In genomic region chr12:90915929-90916713, GRCm38 (mm10) we compare ENCODE assay signal across 7 mouse cellular contexts.
DNase-seq lines count a peak whose midpoint lies in the region; ATAC-seq lines count a peak whose summit lies in the region.

No protein-coding gene starts in this region.

- no peaks in the 10 kb centered on the region for H3K36me3 ChIP-seq in neural tube, embryonic 11.5 days (ENCODE audit: control insufficient read depth, insufficient read depth, low read length)
- H3K36me3 ChIP-seq in midbrain, embryonic 14.5 days (ENCODE audit: control insufficient read depth, insufficient read depth, low read length): no peaks in the 10 kb centered on the region

- WGBS in neural tube, embryonic 11.5 days: 48% methylated on average over 11 of the region's 11 CpGs
- 65% methylated on average over 11 of the region's 11 CpGs for WGBS in midbrain, embryonic 14.5 days

- H3K9me3 ChIP-seq in neural tube, embryonic 11.5 days (ENCODE audit: control insufficient read depth, low read length): no peaks in the 10 kb centered on the region
- H3K9me3 ChIP-seq in midbrain, embryonic 14.5 days (ENCODE audit: control insufficient read depth, low read length): no peaks in the 10 kb centered on the region

- H3K9ac ChIP-seq in neural tube, embryonic 11.5 days (ENCODE audit: low read length): no peak overlapping the region
- H3K9ac ChIP-seq in midbrain, embryonic 14.5 days (replicated peaks; ENCODE audit: low read length): no peak overlapping the region

- H3K4me1 ChIP-seq in neural tube, embryonic 11.5 days (ENCODE audit: control insufficient read depth, insufficient read depth, low read length): no peaks in the 10 kb centered on the region
- H3K4me1 ChIP-seq in midbrain, embryonic 14.5 days (ENCODE audit: control insufficient read depth, insufficient read depth, low read length): no peaks in the 10 kb centered on the region

- no peak for DNase-seq in neural tube, embryonic 11.5 days (ENCODE audit: low spot score)
- DNase-seq in neural tube, embryonic 10.5 days (ENCODE audit: extremely low spot score, low spot score): no peak
- DNase-seq in frontal cortex, postnatal 14 days (ENCODE audit: low spot score in 2 of 2): peak; percentile 48 to 77
- peak; percentile 62 for DNase-seq in midbrain, embryonic 14.5 days
- no peak for DNase-seq in lung, postnatal 10 days

- H3K27me3 ChIP-seq in neural tube, embryonic 11.5 days (ENCODE audit: control insufficient read depth, insufficient read depth, low read length): no peaks in the 10 kb centered on the region
- no peaks in the 10 kb centered on the region for H3K27me3 ChIP-seq in midbrain, embryonic 14.5 days (ENCODE audit: control insufficient read depth, insufficient read depth, low read length)

- no peak overlapping the region for H3K27ac ChIP-seq in neural tube, embryonic 11.5 days (ENCODE audit: low read depth, low read length)
- H3K27ac ChIP-seq in midbrain, embryonic 14.5 days (replicated peaks; ENCODE audit: low read depth, low read length): no peak overlapping the region

- H3K4me3 ChIP-seq in neural tube, embryonic 11.5 days (ENCODE audit: low read depth, low read length): no peak overlapping the region
- H3K4me3 ChIP-seq in midbrain, embryonic 14.5 days (replicated peaks; ENCODE audit: low read depth, low read length): no peak overlapping the region

- H3K4me2 ChIP-seq in neural tube, embryonic 11.5 days (ENCODE audit: low read depth): no peak overlapping the region
- H3K4me2 ChIP-seq in midbrain, embryonic 14.5 days (ENCODE audit: low read length): no peak overlapping the region

- ATAC-seq in neural tube, embryonic 11.5 days (ENCODE audit: insufficient read depth, low FRiP score, low TSS enrichment): peak; percentile 77
- ATAC-seq in midbrain, embryonic 14.5 days (ENCODE audit: low FRiP score, low TSS enrichment): peak; percentile 71; the same call in 1 of the 2 replicates
- no peak for ATAC-seq in megakaryocyte-erythroid progenitor cell, adult 5-6 weeks (replicated peaks; ENCODE audit: low FRiP score, low TSS enrichment, poor library complexity, severe bottlenecking)
- ATAC-seq in megakaryocyte progenitor cell, adult 5-6 weeks (replicated peaks; ENCODE audit: poor library complexity): no peak

Comparison
In these comparisons a context has a peak if more than half of its experiments do, and no peak if none do; other contexts are left out.
1. ATAC-seq: peak in neural tube, embryonic 11.5 days (single experiment) and midbrain, embryonic 14.5 days (single experiment); none in megakaryocyte-erythroid progenitor cell, adult 5-6 weeks (single experiment) and megakaryocyte progenitor cell, adult 5-6 weeks (single experiment).
2. DNase-seq: peak in frontal cortex, postnatal 14 days (2 of 2) and midbrain, embryonic 14.5 days (single experiment); none in neural tube, embryonic 11.5 days (single experiment), neural tube, embryonic 10.5 days (single experiment) and lung, postnatal 10 days (single experiment).